Comparison of ENCODE assay signal across 19 mouse cellular contexts in genomic region chr7:118904530-118904929, GRCm38 (mm10).
"Had no signal": no experiment of that assay in that cellular context is flagged by ENCODE, and none has a peak within 500 bp of the region (broad histone marks: within the 10 kb centered on the region; RNA-seq: fewer than 3 reads in every experiment).

No protein-coding gene starts in this region.

- DNase-seq: kidney, postnatal 14 days; kidney, postnatal 4 days; left cerebral cortex, postnatal 4 days; liver, postnatal 0 days; lung, embryonic 14.5 days; right cerebral cortex, adult 18-20 months; right cerebral cortex, postnatal 14 days; right cerebral cortex, postnatal 4 days; thymus, postnatal 25 days had no signal

- H3K36me3 ChIP-seq: limb, embryonic 12.5 days; limb, embryonic 15.5 days; midbrain, embryonic 12.5 days; midbrain, embryonic 15.5 days; neural tube, embryonic 12.5 days; neural tube, embryonic 15.5 days had no signal

- H3K4me3 ChIP-seq: limb, embryonic 12.5 days; limb, embryonic 15.5 days; midbrain, embryonic 12.5 days; midbrain, embryonic 15.5 days; neural tube, embryonic 12.5 days; neural tube, embryonic 15.5 days had no signal

- ATAC-seq: liver, postnatal 0 days; lung, postnatal 0 days; midbrain, embryonic 15.5 days had no signal

- H3K9ac ChIP-seq: limb, embryonic 12.5 days; limb, embryonic 15.5 days; liver, embryonic 14.5 days; liver, postnatal 0 days; lung, embryonic 14.5 days; midbrain, embryonic 12.5 days; midbrain, embryonic 15.5 days; neural tube, embryonic 12.5 days; neural tube, embryonic 15.5 days had no signal

- H3K4me2 ChIP-seq: limb, embryonic 12.5 days; limb, embryonic 15.5 days; liver, embryonic 11.5 days; lung, embryonic 14.5 days; midbrain, embryonic 12.5 days; midbrain, embryonic 15.5 days; neural tube, embryonic 12.5 days; neural tube, embryonic 15.5 days had no signal

- H3K27me3 ChIP-seq: midbrain, embryonic 15.5 days; neural tube, embryonic 12.5 days; neural tube, embryonic 15.5 days had no signal

- H3K9me3 ChIP-seq: limb, embryonic 12.5 days; limb, embryonic 15.5 days; midbrain, embryonic 12.5 days; midbrain, embryonic 15.5 days; neural tube, embryonic 12.5 days; neural tube, embryonic 15.5 days had no signal

- H3K27ac ChIP-seq: limb, embryonic 12.5 days; limb, embryonic 15.5 days; liver, embryonic 14.5 days; macrophage; midbrain, embryonic 12.5 days; midbrain, embryonic 15.5 days; neural tube, embryonic 12.5 days; neural tube, embryonic 15.5 days had no signal
